Mouse (Mus musculus) ES-E14 (cell line): Measurements from ENCODE around the gene Baiap2l1.

Experiments
- CHD2 ChIP-seq: IDR thresholded peaks from 2 replicates; pipeline ENCODE4 v1.6.1; 2014; ENCODE audit warnings: mild to moderate bottlenecking, low read depth, low read length, inconsistent platforms
- HCFC1 ChIP-seq: IDR thresholded peaks from 2 replicates; pipeline ENCODE4 v1.6.1; 2012; ENCODE audit warnings: low read length, inconsistent platforms, borderline replicate concordance; ENCODE audit not compliant: insufficient read depth
- MAFK ChIP-seq: IDR thresholded peaks from 2 replicates; pipeline ENCODE4 v1.6.1; 2014; ENCODE audit warnings: mild to moderate bottlenecking, low read depth, low read length, inconsistent platforms; ENCODE audit not compliant: insufficient read depth
- ZC3H11A ChIP-seq: IDR thresholded peaks from 2 replicates; pipeline ENCODE4 v1.6.1; 2012; ENCODE audit warnings: low read depth, mild to moderate bottlenecking, inconsistent platforms, low read length, borderline replicate concordance
- ZNF384 ChIP-seq: IDR thresholded peaks from 2 replicates; pipeline ENCODE4 v1.6.1; 2012; ENCODE audit warnings: low read depth, low read length, inconsistent platforms

DNA sequence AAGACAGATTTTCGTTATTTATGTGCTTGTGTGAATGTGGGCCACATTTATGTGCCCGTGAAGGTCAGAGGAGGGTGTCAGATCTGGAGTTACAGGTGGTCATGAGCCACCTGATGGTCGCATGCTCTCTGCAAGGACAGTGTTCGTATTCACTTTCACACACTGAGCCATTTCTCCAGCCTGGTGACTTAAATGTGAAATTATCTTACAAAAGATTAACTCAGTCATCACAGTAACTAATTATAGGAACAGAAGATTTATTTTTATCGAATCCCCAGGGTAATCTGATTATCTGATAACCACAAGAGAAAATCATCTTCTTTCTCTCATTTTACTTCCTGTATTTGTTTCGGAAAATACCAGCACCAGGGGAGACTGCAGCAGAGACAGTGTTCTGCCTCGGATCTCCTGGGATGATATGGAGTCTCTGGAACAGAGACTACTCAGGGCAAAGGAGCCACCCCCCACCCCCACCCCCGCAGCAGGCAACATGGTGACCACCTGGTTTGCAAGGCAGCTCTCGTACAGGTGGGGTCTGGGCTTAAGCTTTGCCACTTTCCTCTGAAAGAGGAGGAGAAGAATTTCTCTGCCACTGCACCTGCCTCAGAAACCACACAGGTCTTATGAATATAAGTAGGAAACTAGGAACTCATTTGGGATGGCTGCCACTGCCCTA, 71.2 kb downstream of the Baiap2l1 start:
- TF ChIP-seq MAFK (no peak), ZC3H11A (no peak), ZNF384 (no peak), CHD2 (no peak), HCFC1 (no peak)
